ENCODE assay signal across 8 mouse cellular contexts in genomic region chr12:71830607-71831257, GRCm38 (mm10). TPM values are rescaled to one million over a fixed set of nuclear protein-coding genes. Genes with fewer than 3 reads are reported as not detected.
DNase-seq lines count a peak whose midpoint lies in the region; ATAC-seq lines count a peak whose summit lies in the region.

Daam1 (plus strand) TSS chr12:71831078.

- peak within 1 kb of the TSS; percentile 84 for H3K4me2 ChIP-seq in heart, embryonic 14.5 days (ENCODE audit: low read length)
- H3K4me2 ChIP-seq in liver, embryonic 13.5 days: peak within 1 kb of the TSS; percentile 96
- peak within 1 kb of the TSS; percentile 86 for H3K4me2 ChIP-seq in stomach, embryonic 16.5 days (ENCODE audit: low read depth, low read length)

- no peaks in the 10 kb centered on the region for H3K36me3 ChIP-seq in heart, embryonic 14.5 days (ENCODE audit: control insufficient read depth, insufficient read depth, low read length)
- no peaks in the 10 kb centered on the region for H3K36me3 ChIP-seq in liver, embryonic 13.5 days
- no peaks in the 10 kb centered on the region for H3K36me3 ChIP-seq in stomach, embryonic 16.5 days (ENCODE audit: control insufficient read depth, insufficient read depth, low read length)

- peak within 1 kb of the TSS; percentile 84 to 98 for H3K4me3 ChIP-seq in heart, embryonic 14.5 days (ENCODE audit: control insufficient read depth in 1 of 2, insufficient read depth in 1 of 2, low read depth in 1 of 2, low read length in 2 of 2)
- H3K4me3 ChIP-seq in liver, embryonic 13.5 days (replicated peaks): peak within 1 kb of the TSS; percentile 91
- peak within 1 kb of the TSS; percentile 81 for H3K4me3 ChIP-seq in stomach, embryonic 16.5 days (replicated peaks; ENCODE audit: low read length)

- H3K27ac ChIP-seq in heart, embryonic 14.5 days (replicated peaks in 1 of 2; ENCODE audit: control insufficient read depth in 1 of 2, insufficient read depth in 1 of 2, low read depth in 2 of 2, low read length in 2 of 2): peak within 1 kb of the TSS; percentile 93 to 97
- H3K27ac ChIP-seq in liver, embryonic 13.5 days: peak within 1 kb of the TSS; percentile 96
- peak within 1 kb of the TSS; percentile 95 for H3K27ac ChIP-seq in stomach, embryonic 16.5 days (ENCODE audit: low read length)

- peak; percentile 98 for ATAC-seq in CD4-positive, CD25-positive, alpha-beta regulatory T cell, adult 4 months
- peak; percentile 100 for ATAC-seq in heart, embryonic 14.5 days (ENCODE audit: insufficient number of reproducible peaks, insufficient read depth, low FRiP score, low read depth)
- ATAC-seq in liver, embryonic 13.5 days (ENCODE audit: low read depth): peak; percentile 95
- peak; percentile 100 for ATAC-seq in stomach, embryonic 16.5 days (ENCODE audit: insufficient read depth, low FRiP score)

- H3K4me1 ChIP-seq in heart, embryonic 14.5 days (ENCODE audit: control insufficient read depth in 2 of 2, insufficient read depth in 2 of 2, low read length in 2 of 2): peaks cover 6 to 32% of the 10 kb centered on the region in 2 experiments
- H3K4me1 ChIP-seq in liver, embryonic 13.5 days (replicated peaks): peaks cover 50% of the 10 kb centered on the region
- peaks cover 28% of the 10 kb centered on the region for H3K4me1 ChIP-seq in stomach, embryonic 16.5 days (ENCODE audit: control insufficient read depth, insufficient read depth, low read length)

- DNase-seq in c-Kit-negative CD71-positive TER-119-positive erythroid progenitor cells, embryonic 14.5 days (ENCODE audit: low read depth, low spot score): peak; percentile 90
- peak; percentile 96 for DNase-seq in fibroblast of lung, adult 2 months (ENCODE audit: low read depth)
- DNase-seq in kidney, postnatal 14 days: peak; percentile 97
- DNase-seq in liver, embryonic 13.5 days: peak; percentile 90
- peak; percentile 88 for DNase-seq in neural tube, embryonic 10.5 days (ENCODE audit: extremely low spot score, low spot score)

- peak within 1 kb of the TSS; percentile 97 for H3K9ac ChIP-seq in heart, embryonic 14.5 days (ENCODE audit: low read length)
- peak within 1 kb of the TSS; percentile 96 for H3K9ac ChIP-seq in liver, embryonic 13.5 days
- H3K9ac ChIP-seq in stomach, embryonic 16.5 days (ENCODE audit: low read length): peak within 1 kb of the TSS; percentile 91

- under 1% methylated on average over 35 of the region's 35 CpGs for WGBS in heart, embryonic 14.5 days
- WGBS in liver, embryonic 13.5 days (ENCODE audit: insufficient replicate concordance): 1% methylated on average over 35 of the region's 35 CpGs
- under 1% methylated on average over 35 of the region's 35 CpGs for WGBS in stomach, embryonic 16.5 days

- no peaks in the 10 kb centered on the region for H3K9me3 ChIP-seq in heart, embryonic 14.5 days (ENCODE audit: control insufficient read depth, low read length)
- H3K9me3 ChIP-seq in liver, embryonic 13.5 days (replicated peaks): no peaks in the 10 kb centered on the region
- H3K9me3 ChIP-seq in stomach, embryonic 16.5 days (replicated peaks; ENCODE audit: control insufficient read depth, low read length): no peaks in the 10 kb centered on the region

- no peaks in the 10 kb centered on the region for H3K27me3 ChIP-seq in heart, embryonic 14.5 days (ENCODE audit: control insufficient read depth, insufficient read depth, low read length)
- no peaks in the 10 kb centered on the region for H3K27me3 ChIP-seq in liver, embryonic 13.5 days
- H3K27me3 ChIP-seq in stomach, embryonic 16.5 days (ENCODE audit: control insufficient read depth, insufficient read depth, low read length): no peaks in the 10 kb centered on the region

RNA-seq across cellular contexts. Expression of gene Daam1, which starts in this region (rescaled TPM):
- 1 to 10 TPM; 1.8 to 3.0 TPM for polyA plus RNA-seq in CD4-positive, CD25-positive, alpha-beta regulatory T cell, adult 4 months (2017; shearing (Covaris generic))
- 28.9 and 33.3 TPM in 2 replicates for polyA plus RNA-seq in heart, embryonic 14.5 days (2014; fragmentation: Nextera tagmentation; extraction: Ambion mirVana)
- 8.8 and 11.1 TPM in 2 replicates for polyA plus RNA-seq in liver, embryonic 13.5 days (2015; fragmentation: Nextera tagmentation; extraction: Ambion mirVana)
- 12.2 and 13.2 TPM in 2 replicates for polyA plus RNA-seq in stomach, embryonic 16.5 days (2015; fragmentation: Nextera tagmentation; extraction: Ambion mirVana)

Comparison
In these comparisons a context has a peak if more than half of its experiments do, and no peak if none do; other contexts are left out.
1. Peak in every context shown above with its lines: DNase-seq, ATAC-seq, H3K4me3 ChIP-seq and H3K27ac ChIP-seq.